Mouse (Mus musculus) cortical plate, adult 2 months (tissue): Measurements from ENCODE around the gene Lyrm7.

ENCODE experiments used
- CTCF ChIP-seq: fragments of 200-500 bp; IDR thresholded peaks from 2 replicates; pipeline ENCODE4 v1.5.1; 2011; ENCODE audit warnings: mild to moderate bottlenecking, control low read depth, low read length; ENCODE audit not compliant: insufficient read depth; ENCODE audit errors: extremely low read depth
- POLR2A ChIP-seq: fragments of 200-500 bp; IDR thresholded peaks from 2 replicates; pipeline ENCODE4 v1.6.1; 2011; ENCODE audit warnings: mild to moderate bottlenecking, low read length, control low read depth; ENCODE audit not compliant: insufficient read depth; ENCODE audit errors: extremely low read depth

- no peak for TF ChIP-seq CTCF
- TF ChIP-seq POLR2A, result no peak
Observed at GRCm38 (mm10) chr11:54867049-54867385, 6.3 kb upstream of the Lyrm7 start.
